In the genomic region with DNA sequence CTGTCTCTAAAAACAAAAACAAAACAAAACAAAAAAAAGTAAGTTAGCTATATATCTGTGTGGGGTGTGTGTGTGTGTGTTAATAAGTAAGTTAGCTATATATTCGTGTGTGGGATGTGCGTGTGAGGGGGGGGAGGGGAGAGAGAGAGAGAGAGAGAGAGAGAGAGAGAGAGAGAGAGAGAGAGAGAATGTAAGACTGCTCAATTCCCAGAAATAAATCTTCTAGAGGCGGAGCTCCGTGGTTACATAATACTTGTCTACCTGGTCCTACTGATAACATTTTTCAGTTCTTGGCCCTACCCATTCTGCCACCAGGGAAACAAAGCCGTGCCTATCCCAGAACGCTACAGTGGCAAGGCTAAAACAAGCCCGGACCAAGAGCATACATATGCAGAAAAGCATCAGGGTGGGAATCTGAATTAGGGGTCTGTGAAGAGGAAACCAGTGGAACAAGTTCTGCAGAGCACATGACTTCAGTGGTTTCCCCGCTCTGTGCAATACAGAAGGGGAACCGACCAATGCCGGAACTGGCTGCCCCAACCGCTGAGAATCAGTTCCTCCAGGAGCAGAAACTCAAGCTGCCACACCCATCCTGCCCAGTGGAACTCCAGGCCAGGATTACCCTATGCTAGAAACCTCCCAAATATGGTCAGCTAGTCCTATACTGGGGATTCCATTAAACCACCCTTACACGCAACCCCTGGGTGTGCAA, we compare ENCODE assay signal across 8 mouse cellular contexts. TPM values are rescaled to one million over a fixed set of nuclear protein-coding genes. Genes with fewer than 3 reads are reported as not detected.
DNase-seq lines count a peak whose midpoint lies in the region; ATAC-seq lines count a peak whose summit lies in the region.

No protein-coding gene starts in this region.

- H3K27me3 ChIP-seq in kidney, embryonic 15.5 days: no peaks in the 10 kb centered on the region

- peak overlapping the region; percentile 87 for H3K27ac ChIP-seq in kidney, embryonic 15.5 days

- intact Hi-C loops in left cerebral cortex, postnatal 4 days (cut with DNase I): no loop called here

- H3K4me1 ChIP-seq in kidney, embryonic 15.5 days: peaks cover 58% of the 10 kb centered on the region

- peak; percentile 37 for DNase-seq in ovary, postnatal 36 days (ENCODE audit: low spot score)
- no peak for DNase-seq in ovary, adult 18-20 months (ENCODE audit: low spot score)
- DNase-seq in heart, adult 11 months: peak; percentile 99
- peak; percentile 91 for DNase-seq in lung, postnatal 36 days
- peak; percentile 72 for DNase-seq in thymus, postnatal 25 days
- DNase-seq in left cerebral cortex, adult 8-10 months (ENCODE audit: low spot score in 2 of 2): no peak
- DNase-seq in left cerebral cortex, postnatal 4 days: no peak

- 66% methylated on average over 12 of the region's 12 CpGs for WGBS in kidney, embryonic 15.5 days

- H3K9me3 ChIP-seq in kidney, embryonic 15.5 days (replicated peaks): no peaks in the 10 kb centered on the region

- ATAC-seq in kidney, embryonic 15.5 days (replicated peaks; ENCODE audit: low FRiP score): peak; percentile 81

- H3K4me3 ChIP-seq in kidney, embryonic 15.5 days (replicated peaks): no peak overlapping the region

- H3K36me3 ChIP-seq in kidney, embryonic 15.5 days: no peaks in the 10 kb centered on the region

- peak overlapping the region; percentile 3; the same call in 1 of the 2 replicates for H3K4me2 ChIP-seq in kidney, embryonic 15.5 days

- no peak overlapping the region for H3K9ac ChIP-seq in kidney, embryonic 15.5 days

RNA-seq across cellular contexts. Expression of a gene that starts 46.7 kb away (rescaled TPM):
- 95.2 and 95.3 TPM in 2 replicates for polyA plus RNA-seq in kidney, embryonic 15.5 days (2015; fragmentation: Nextera tagmentation; extraction: Ambion mirVana)
- 10 to 100 TPM; 18.0 to 29.9 (median 24.9) TPM for total RNA-seq in left cerebral cortex, adult 8-10 months (2022)
- 10 to 100 TPM; 40.9 to 43.2 TPM for total RNA-seq in left cerebral cortex, postnatal 4 days (2021)

Comparison
In these comparisons a context has a peak if more than half of its experiments do, and no peak if none do; other contexts are left out.
1. DNase-seq: peak in ovary, postnatal 36 days (single experiment), heart, adult 11 months (single experiment), lung, postnatal 36 days (single experiment) and thymus, postnatal 25 days (single experiment); none in ovary, adult 18-20 months (single experiment), left cerebral cortex, adult 8-10 months (0 of 2) and left cerebral cortex, postnatal 4 days (single experiment).